Mouse (Mus musculus) hindbrain, embryonic 14.5 days (tissue): ENCODE data around the gene Ezh1. TPM values are rescaled to one million over a fixed set of nuclear protein-coding genes. Genes with fewer than 3 reads are reported as not detected.

Experiments
- ATAC-seq: fragments of 200-750 bp; cut with Nextera tagmentation; 2 replicates; pipeline ENCODE4 v1.8.0; 2017; ENCODE audit warnings: moderate number of reproducible peaks, mild to moderate bottlenecking, moderate TSS enrichment, moderate library complexity; ENCODE audit not compliant: low FRiP score
- DNase-seq: peaks from one replicate; pipeline ENCODE4 v3.0.0-alpha.2; 2015; ENCODE audit warnings: low spot score
- H3K27ac ChIP-seq: fragments of 300-500 bp; sonication (generic); 2 replicates; pipeline ENCODE4 v1.5.1; 2014; ENCODE audit warnings: mild to moderate bottlenecking, moderate library complexity
- H3K27me3 ChIP-seq: fragments of 300-500 bp; sonication (generic); 2 replicates; pipeline ENCODE4 v1.6.1; 2014; ENCODE audit warnings: mild to moderate bottlenecking, low read length, mixed read lengths; ENCODE audit not compliant: control insufficient read depth, insufficient read depth
- H3K36me3 ChIP-seq: fragments of 300-500 bp; sonication (generic); replicated peaks from 2 replicates; pipeline ENCODE4 v1.6.1; 2014; ENCODE audit not compliant: control insufficient read depth, insufficient read depth
- H3K4me1 ChIP-seq: fragments of 300-500 bp; sonication (generic); replicated peaks from 2 replicates; pipeline ENCODE4 v1.6.1; 2014; ENCODE audit warnings: antibody characterized with exemption, low read length, mixed read lengths; ENCODE audit not compliant: control insufficient read depth, insufficient read depth
- H3K4me2 ChIP-seq: fragments of 300-500 bp; sonication (generic); replicated peaks from 2 replicates; pipeline ENCODE4 v1.6.1; 2014; ENCODE audit warnings: mild to moderate bottlenecking, moderate library complexity
- H3K4me3 ChIP-seq: fragments of 300-500 bp; sonication (generic); replicated peaks from 2 replicates; pipeline ENCODE4 v1.5.1; 2014; ENCODE audit warnings: mild to moderate bottlenecking, low read length
- H3K9ac ChIP-seq: fragments of 300-500 bp; sonication (generic); 2 replicates; pipeline ENCODE4 v1.6.1; 2014
- H3K9me3 ChIP-seq: fragments of 300-500 bp; sonication (generic); 2 replicates; pipeline ENCODE4 v1.6.1; 2016; ENCODE audit warnings: low read length; ENCODE audit not compliant: control insufficient read depth
- WGBS: fragments of 180-500 bp; shearing (Covaris S2); extraction: QIAGEN DNeasy Blood & Tissue Kit; methylation state at CpG from one replicate; pipeline ENCODE4 v1.1.7; 2014; 5-methylcytosine and 5-hydroxymethylcytosine counted together
- polyA plus RNA-seq: library from polyadenylated mRNA; unstranded; fragments of >200 nt; fragmentation: Nextera tagmentation; extraction: Ambion mirVana; gene quantifications from 2 replicates; pipeline ENCODE4 v1.2.1, GENCODE M21; 2014

Ezh1 gene
- polyA plus RNA-seq, 1 experiment from 2014 or later: 26.9 TPM

- Histone ChIP-seq H3K9me3 (no peaks in the 10 kb centered on the region), H3K27ac (no peak overlapping the region), H3K27me3 (no peaks in the 10 kb centered on the region), H3K36me3 (no peaks in the 10 kb centered on the region), H3K9ac (no peak overlapping the region), H3K4me2 (no peak overlapping the region), H3K4me3 (no peak overlapping the region), H3K4me1 (peaks cover 14% of the 10 kb centered on the region; the same call in 1 of the 2 replicates)
- DNase-seq (no peak), ATAC-seq (no peak)
- 35% methylated on average over 2 of the region's 2 CpGs for WGBS
Observed at GRCm38 (mm10) chr11:101151063-101151462, 75.2 kb downstream of the Ezh1 start.

GRCm38 (mm10) chr11:101149178-101150105 lies 76.8 kb downstream of the Ezh1 start:
- H3K27ac ChIP-seq: 0 out of 2 replicates have a peak overlapping the region, but pooled peaks have one; percentile 17
- WGBS: 51% methylated on average over 9 of the region's 9 CpGs
- H3K9me3 ChIP-seq: no peaks in the 10 kb centered on the region
- peaks cover 10% of the 10 kb centered on the region; the same call in 1 of the 2 replicates for H3K4me1 ChIP-seq
- no peaks in the 10 kb centered on the region for H3K36me3 ChIP-seq
- H3K4me2 ChIP-seq: no peak overlapping the region
- no peaks in the 10 kb centered on the region for H3K27me3 ChIP-seq
- 0 out of 2 replicates have a peak, but pooled peaks have one; percentile 27 for ATAC-seq
- peak; percentile 52 for DNase-seq
- H3K9ac ChIP-seq: no peak overlapping the region
- no peak overlapping the region for H3K4me3 ChIP-seq

GRCm38 (mm10) chr11:101148751-101149150 lies 77.5 kb downstream of the Ezh1 start:
- Histone ChIP-seq H3K36me3 (no peaks in the 10 kb centered on the region), H3K9ac (no peak overlapping the region), H3K4me1 (peaks cover 10% of the 10 kb centered on the region; the same call in 1 of the 2 replicates), H3K27ac (no peak overlapping the region), H3K4me2 (no peak overlapping the region), H3K27me3 (no peaks in the 10 kb centered on the region), H3K4me3 (no peak overlapping the region), H3K9me3 (no peaks in the 10 kb centered on the region)
- ATAC-seq (no peak), DNase-seq (no peak)
- WGBS: 68% methylated on average over 10 of the region's 10 CpGs

GRCm38 (mm10) chr11:101146377-101146776 lies 79.9 kb downstream of the Ezh1 start:
- Histone ChIP-seq H3K9me3 (no peaks in the 10 kb centered on the region), H3K4me2 (peak overlapping the region; percentile 30), H3K27me3 (no peaks in the 10 kb centered on the region), H3K36me3 (no peaks in the 10 kb centered on the region), H3K27ac (peak overlapping the region; percentile 72), H3K9ac (no peak overlapping the region), H3K4me1 (peaks cover 13% of the 10 kb centered on the region; the same call in 1 of the 2 replicates), H3K4me3 (no peak overlapping the region)
- DNase-seq (peak; percentile 83), ATAC-seq (peak; percentile 60; the same call in 1 of the 2 replicates)
- 20% methylated on average over 10 of the region's 10 CpGs for WGBS

- Histone ChIP-seq H3K36me3 (no peaks in the 10 kb centered on the region), H3K27me3 (no peaks in the 10 kb centered on the region), H3K4me2 (peak overlapping the region; percentile 49), H3K9ac (peak overlapping the region; percentile 44), H3K4me1 (peaks cover 13% of the 10 kb centered on the region; the same call in 1 of the 2 replicates), H3K27ac (peak overlapping the region; percentile 72), H3K4me3 (peak overlapping the region; percentile 16), H3K9me3 (no peaks in the 10 kb centered on the region)
- 19% methylated on average over 18 of the region's 19 CpGs for WGBS
- ATAC-seq: peak; percentile 69
- peak; percentile 64 for DNase-seq
Observed at GRCm38 (mm10) chr11:101143338-101144225, 82.7 kb downstream of the Ezh1 start.

GRCm38 (mm10) chr11:101142215-101142967 lies 83.9 kb downstream of the Ezh1 start:
- H3K4me1 ChIP-seq: peaks cover 13% of the 10 kb centered on the region; the same call in 1 of the 2 replicates
- no peak overlapping the region for H3K4me2 ChIP-seq
- WGBS: 86% methylated on average over 10 of the region's 10 CpGs
- no peak for DNase-seq
- H3K36me3 ChIP-seq: no peaks in the 10 kb centered on the region
- no peak overlapping the region for H3K4me3 ChIP-seq
- H3K9me3 ChIP-seq: no peaks in the 10 kb centered on the region
- H3K9ac ChIP-seq: no peak overlapping the region
- no peaks in the 10 kb centered on the region for H3K27me3 ChIP-seq
- ATAC-seq: no peak
- H3K27ac ChIP-seq: no peak overlapping the region

Other genes starting within 250 kb of the Ezh1 start
- 143 and 152 TPM in 2 replicates for gene Atp6v0a1, start 217.0 kb downstream of the Ezh1 start, polyA plus RNA-seq
- 10.2 and 11.3 TPM in 2 replicates for gene Naglu, start 156.5 kb downstream of the Ezh1 start, polyA plus RNA-seq
- 0.31 TPM in 1 of 2 replicates, not detected in the other for gene Hsd17b1, start 148.1 kb downstream of the Ezh1 start, polyA plus RNA-seq
- gene Coasy, start 143.9 kb downstream of the Ezh1 start, polyA plus RNA-seq: 37.2 and 45.3 TPM in 2 replicates
- gene Mlx, start 139.2 kb downstream of the Ezh1 start, polyA plus RNA-seq: 84.0 and 86.6 TPM in 2 replicates
- gene Psmc3ip, start 131.0 kb downstream of the Ezh1 start, polyA plus RNA-seq: 16.4 and 20.7 TPM in 2 replicates
- gene Retreg3, start 106.6 kb downstream of the Ezh1 start, polyA plus RNA-seq: 13.0 and 14.2 TPM in 2 replicates
- gene Tubg1, start 106.5 kb downstream of the Ezh1 start, polyA plus RNA-seq: 64.0 and 64.1 TPM in 2 replicates
- gene Tubg2, start 70.6 kb downstream of the Ezh1 start, polyA plus RNA-seq: 48.6 and 50.6 TPM in 2 replicates
- 6.0 and 6.5 TPM in 2 replicates for gene Cntnap1, start 55.9 kb downstream of the Ezh1 start, polyA plus RNA-seq
- gene Plekhh3, start 55.1 kb downstream of the Ezh1 start, polyA plus RNA-seq: 7.7 and 9.5 TPM in 2 replicates
- gene Ccr10, start 51.0 kb downstream of the Ezh1 start, polyA plus RNA-seq: 0.23 and 0.25 TPM in 2 replicates
- gene Ramp2, start 19.6 kb upstream of the Ezh1 start, polyA plus RNA-seq: 102 and 117 TPM in 2 replicates
- 122 and 133 TPM in 2 replicates for gene Vps25, start 27.2 kb upstream of the Ezh1 start, polyA plus RNA-seq
- gene Wnk4, start 34.1 kb upstream of the Ezh1 start, polyA plus RNA-seq: 5.3 and 6.0 TPM in 2 replicates
- 0.42 and 0.91 TPM in 2 replicates for gene Cntd1, start 52.5 kb upstream of the Ezh1 start, polyA plus RNA-seq
- gene Coa3, start 52.7 kb upstream of the Ezh1 start, polyA plus RNA-seq: 242 and 256 TPM in 2 replicates
- gene Becn1, start 75.8 kb upstream of the Ezh1 start, polyA plus RNA-seq: 172 and 176 TPM in 2 replicates
- gene Psme3, start 89.8 kb upstream of the Ezh1 start, polyA plus RNA-seq: 89.7 and 97.3 TPM in 2 replicates
- 1.3 and 1.6 TPM in 2 replicates for gene Aoc2, start 98.6 kb upstream of the Ezh1 start, polyA plus RNA-seq
- gene Aoc3, start 104.1 kb upstream of the Ezh1 start, polyA plus RNA-seq: 0.21 and 0.28 TPM in 2 replicates
- gene G6pc, start 141.1 kb upstream of the Ezh1 start, polyA plus RNA-seq: not detected in 2 replicates
- 82.4 and 85.3 TPM in 2 replicates for gene Aarsd1, start 191.2 kb upstream of the Ezh1 start, polyA plus RNA-seq
- gene Gm27029, start 198.3 kb upstream of the Ezh1 start, polyA plus RNA-seq: 7.3 and 8.8 TPM in 2 replicates
- gene Rundc1, start 198.6 kb upstream of the Ezh1 start, polyA plus RNA-seq: 23.1 and 24.1 TPM in 2 replicates
- 1.9 and 2.2 TPM in 2 replicates for gene Ptges3l, start 198.9 kb upstream of the Ezh1 start, polyA plus RNA-seq
- gene Rpl27, start 215.8 kb upstream of the Ezh1 start, polyA plus RNA-seq: 248 and 297 TPM in 2 replicates
- 2.6 and 5.4 TPM in 2 replicates for gene Ifi35, start 221.9 kb upstream of the Ezh1 start, polyA plus RNA-seq
- 51.0 and 52.5 TPM in 2 replicates for gene Rnd2, start 238.5 kb upstream of the Ezh1 start, polyA plus RNA-seq
- 99.9 and 117 TPM in 2 replicates for gene Vat1, start 239.8 kb upstream of the Ezh1 start, polyA plus RNA-seq